Mouse (Mus musculus) heart, embryonic 15.5 days (tissue): ENCODE results near the gene Isy1. TPM values are rescaled to one million over a fixed set of nuclear protein-coding genes. Genes with fewer than 3 reads are reported as not detected.

Experiments
- ATAC-seq: fragments of 200-750 bp; cut with Nextera tagmentation; replicated peaks from 2 replicates; pipeline ENCODE4 v1.8.0; 2017; ENCODE audit warnings: low read depth, moderate TSS enrichment; ENCODE audit not compliant: insufficient number of reproducible peaks, insufficient read depth, low FRiP score
- H3K27ac ChIP-seq: fragments of 300-500 bp; sonication (generic); 2 replicates; pipeline ENCODE4 v1.5.1; 2015; ENCODE audit warnings: mild to moderate bottlenecking, inconsistent platforms
- H3K27me3 ChIP-seq: fragments of 300-500 bp; sonication (generic); 2 replicates; pipeline ENCODE4 v1.6.1; 2015; ENCODE audit warnings: inconsistent platforms
- H3K36me3 ChIP-seq: fragments of 300-500 bp; sonication (generic); 2 replicates; pipeline ENCODE4 v1.6.1; 2015; ENCODE audit warnings: mild to moderate bottlenecking, inconsistent platforms
- H3K4me1 ChIP-seq: fragments of 300-500 bp; sonication (generic); replicated peaks from 2 replicates; pipeline ENCODE4 v1.6.1; 2015; ENCODE audit warnings: inconsistent platforms
- H3K4me2 ChIP-seq: fragments of 300-500 bp; sonication (generic); 2 replicates; pipeline ENCODE4 v1.6.1; 2015; ENCODE audit warnings: inconsistent platforms, mild to moderate bottlenecking, moderate library complexity
- H3K4me3 ChIP-seq: fragments of 300-500 bp; sonication (generic); 2 replicates; pipeline ENCODE4 v1.5.1; 2015; ENCODE audit warnings: mild to moderate bottlenecking, inconsistent platforms
- H3K9ac ChIP-seq: fragments of 300-500 bp; sonication (generic); 2 replicates; pipeline ENCODE4 v1.6.1; 2015; ENCODE audit warnings: mild to moderate bottlenecking, inconsistent platforms
- H3K9me3 ChIP-seq: fragments of 300-500 bp; sonication (generic); replicated peaks from 2 replicates; pipeline ENCODE4 v1.6.1; 2016; ENCODE audit warnings: inconsistent platforms
- WGBS: fragments of 180-500 bp; shearing (Covaris S2); methylation state at CpG from one replicate; pipeline ENCODE4 v1.1.7; 2015; ENCODE audit warnings: mixed read lengths; 5-methylcytosine and 5-hydroxymethylcytosine counted together
- polyA plus RNA-seq: library from polyadenylated mRNA; unstranded; fragments of >200 nt; fragmentation: Nextera tagmentation; extraction: Ambion mirVana; gene quantifications from 2 replicates; pipeline ENCODE4 v1.2.1, GENCODE M21; 2015

The Isy1 gene
- polyA plus RNA-seq, 1 experiment from 2014 or later, result 22.9 TPM

DNA sequence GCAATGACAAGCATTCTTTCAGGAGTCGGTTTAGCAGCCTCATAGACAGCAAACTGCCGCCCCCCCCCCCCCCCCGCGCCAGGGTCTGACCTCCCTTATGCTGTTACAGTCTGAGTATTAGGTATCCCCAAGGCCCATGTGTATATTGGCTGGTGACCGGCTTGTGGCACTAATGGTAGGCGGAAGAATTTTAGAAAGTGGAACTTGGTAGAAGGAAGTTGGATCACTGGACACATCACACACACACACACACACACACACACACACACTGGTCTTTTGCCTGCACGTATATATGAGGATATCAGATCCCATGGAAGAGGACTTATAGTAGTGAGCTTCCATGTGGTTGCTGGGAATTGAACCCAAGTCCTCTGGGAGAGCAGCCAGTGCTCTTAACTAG lies 36.1 kb downstream of the Isy1 start:
- no peaks in the 10 kb centered on the region for H3K9me3 ChIP-seq
- WGBS, result 84% methylated on average over 7 of the region's 7 CpGs
- peaks cover 11% of the 10 kb centered on the region; the same call in 1 of the 2 replicates for H3K4me1 ChIP-seq
- H3K9ac ChIP-seq, result no peak overlapping the region
- no peaks in the 10 kb centered on the region for H3K27me3 ChIP-seq
- ATAC-seq, result no peak
- H3K4me3 ChIP-seq, result no peak overlapping the region
- no peaks in the 10 kb centered on the region for H3K36me3 ChIP-seq
- no peak overlapping the region for H3K4me2 ChIP-seq
- H3K27ac ChIP-seq, result no peak overlapping the region

- no peak overlapping the region for H3K9ac ChIP-seq
- no peaks in the 10 kb centered on the region for H3K36me3 ChIP-seq
- H3K27me3 ChIP-seq, result no peaks in the 10 kb centered on the region
- 0 out of 2 replicates have a peak, but pooled peaks cover 2% of the 10 kb centered on the region for H3K4me1 ChIP-seq
- H3K4me2 ChIP-seq, result no peak overlapping the region
- no peak for ATAC-seq
- no peak overlapping the region for H3K27ac ChIP-seq
- no peak overlapping the region for H3K4me3 ChIP-seq
- no peaks in the 10 kb centered on the region for H3K9me3 ChIP-seq
- WGBS, result 66% methylated on average over 6 of the region's 6 CpGs
These were observed 39.0 kb downstream of the Isy1 start for GRCm38 (mm10) chr6:87799576-87799975.

- Histone ChIP-seq H3K4me1 (0 out of 2 replicates have a peak, but pooled peaks cover 2% of the 10 kb centered on the region), H3K4me3 (no peak overlapping the region), H3K9ac (no peak overlapping the region), H3K9me3 (no peaks in the 10 kb centered on the region), H3K27ac (no peak overlapping the region), H3K36me3 (peaks cover 4% of the 10 kb centered on the region; the same call in 1 of the 2 replicates), H3K27me3 (no peaks in the 10 kb centered on the region), H3K4me2 (no peak overlapping the region)
- WGBS, result 45% methylated on average over 2 of the region's 2 CpGs
- ATAC-seq, result no peak
These were observed 41.3 kb downstream of the Isy1 start for GRCm38 (mm10) chr6:87797321-87797720.

GRCm38 (mm10) chr6:87796251-87796880 lies 42.2 kb downstream of the Isy1 start:
- Histone ChIP-seq H3K27ac (no peak overlapping the region), H3K27me3 (no peaks in the 10 kb centered on the region), H3K4me3 (no peak overlapping the region), H3K4me2 (no peak overlapping the region), H3K9ac (no peak overlapping the region), H3K9me3 (no peaks in the 10 kb centered on the region), H3K36me3 (peaks cover 10% of the 10 kb centered on the region; the same call in 1 of the 2 replicates), H3K4me1 (0 out of 2 replicates have a peak, but pooled peaks cover 2% of the 10 kb centered on the region)
- ATAC-seq, result no peak
- 80% methylated on average over 6 of the region's 6 CpGs for WGBS

DNA sequence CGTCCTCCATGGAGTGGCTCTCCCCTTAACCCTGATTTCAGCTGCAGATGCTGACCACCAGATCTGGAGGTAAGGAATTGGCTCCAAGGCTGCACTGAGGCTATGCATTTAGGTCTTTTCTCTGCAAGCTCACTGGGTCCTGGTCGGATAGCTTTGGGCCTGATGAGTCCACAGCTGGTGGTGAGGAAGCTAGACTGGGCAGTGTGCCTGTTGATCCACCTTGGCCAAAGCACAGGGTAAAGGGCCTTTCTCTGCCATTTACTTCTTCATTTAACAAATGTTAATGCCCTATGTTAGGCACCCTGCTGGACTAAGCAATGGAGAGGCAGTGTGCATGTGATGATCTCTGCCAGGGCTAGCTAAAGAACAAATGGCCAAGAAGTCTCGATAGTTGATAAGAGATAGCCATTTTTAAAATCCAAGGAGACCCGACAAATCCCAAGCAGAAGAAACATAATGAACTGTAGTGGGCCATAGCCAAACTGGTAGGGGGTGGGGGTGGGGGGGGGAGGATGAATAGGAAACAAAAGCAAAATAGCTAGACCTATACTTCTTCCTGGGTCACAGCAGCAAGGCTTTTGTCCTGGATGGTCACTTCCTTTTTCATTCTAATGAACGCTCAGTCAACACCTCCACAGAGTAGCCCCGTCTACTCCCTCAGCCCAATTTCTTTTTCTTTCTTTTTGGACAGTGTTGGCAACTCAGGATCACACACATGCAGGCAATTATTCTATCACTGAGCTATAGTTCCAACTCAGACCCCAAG lies 43.0 kb downstream of the Isy1 start:
- H3K4me3 ChIP-seq, result no peak overlapping the region
- no peak overlapping the region for H3K27ac ChIP-seq
- no peak overlapping the region for H3K4me2 ChIP-seq
- no peaks in the 10 kb centered on the region for H3K9me3 ChIP-seq
- H3K4me1 ChIP-seq, result peaks cover 9% of the 10 kb centered on the region; the same call in 1 of the 2 replicates
- H3K36me3 ChIP-seq, result peaks cover 10% of the 10 kb centered on the region; the same call in 1 of the 2 replicates
- H3K27me3 ChIP-seq, result no peaks in the 10 kb centered on the region
- WGBS, result 70% methylated on average over 6 of the region's 6 CpGs
- ATAC-seq, result no peak
- H3K9ac ChIP-seq, result no peak overlapping the region

DNA sequence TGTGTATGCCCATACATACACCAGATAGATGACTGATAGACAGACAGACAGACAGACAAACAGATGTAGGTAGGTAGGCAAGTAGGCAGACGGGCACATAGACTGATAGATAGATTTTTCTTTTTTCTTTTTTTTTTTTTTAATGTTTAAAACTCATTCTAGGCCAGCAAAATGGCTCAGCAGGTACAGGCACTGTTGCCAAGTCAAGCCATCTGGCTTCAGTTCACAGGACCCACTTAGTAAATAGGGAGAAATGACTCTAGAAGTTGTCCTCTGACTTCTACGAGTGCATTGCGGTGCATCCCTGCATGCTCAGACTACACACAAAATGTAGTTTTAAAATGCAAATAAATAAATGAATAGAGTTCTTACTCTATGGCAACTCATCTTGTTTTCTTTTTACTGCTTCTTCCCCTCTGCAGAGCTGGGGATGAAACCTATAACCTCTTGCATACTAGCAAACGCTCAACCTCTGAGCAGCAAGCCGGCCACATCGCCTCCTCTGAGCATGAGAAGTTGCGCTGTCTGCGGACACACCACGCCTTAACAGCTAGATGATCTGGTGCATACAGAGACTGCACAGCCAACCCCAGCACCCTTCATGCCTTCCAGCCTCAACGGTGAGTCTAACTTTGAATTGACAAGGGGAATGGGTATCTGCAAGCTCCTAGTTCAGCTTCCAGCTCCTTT lies 44.6 kb downstream of the Isy1 start:
- WGBS, result 89% methylated on average over 10 of the region's 10 CpGs
- Histone ChIP-seq H3K27me3 (no peaks in the 10 kb centered on the region), H3K9me3 (no peaks in the 10 kb centered on the region), H3K4me3 (no peak overlapping the region), H3K27ac (no peak overlapping the region), H3K36me3 (peaks cover 10% of the 10 kb centered on the region; the same call in 1 of the 2 replicates), H3K4me1 (peaks cover 20% of the 10 kb centered on the region), H3K9ac (no peak overlapping the region), H3K4me2 (no peak overlapping the region)
- no peak for ATAC-seq

GRCm38 (mm10) chr6:87791826-87792225 lies 46.8 kb downstream of the Isy1 start:
- Histone ChIP-seq H3K4me2 (no peak overlapping the region), H3K27me3 (no peaks in the 10 kb centered on the region), H3K9ac (no peak overlapping the region), H3K9me3 (no peaks in the 10 kb centered on the region), H3K36me3 (peaks cover 10% of the 10 kb centered on the region; the same call in 1 of the 2 replicates), H3K4me3 (no peak overlapping the region), H3K4me1 (peaks cover 25% of the 10 kb centered on the region), H3K27ac (no peak overlapping the region)
- WGBS, result 91% methylated on average over 5 of the region's 5 CpGs
- ATAC-seq, result no peak

DNA sequence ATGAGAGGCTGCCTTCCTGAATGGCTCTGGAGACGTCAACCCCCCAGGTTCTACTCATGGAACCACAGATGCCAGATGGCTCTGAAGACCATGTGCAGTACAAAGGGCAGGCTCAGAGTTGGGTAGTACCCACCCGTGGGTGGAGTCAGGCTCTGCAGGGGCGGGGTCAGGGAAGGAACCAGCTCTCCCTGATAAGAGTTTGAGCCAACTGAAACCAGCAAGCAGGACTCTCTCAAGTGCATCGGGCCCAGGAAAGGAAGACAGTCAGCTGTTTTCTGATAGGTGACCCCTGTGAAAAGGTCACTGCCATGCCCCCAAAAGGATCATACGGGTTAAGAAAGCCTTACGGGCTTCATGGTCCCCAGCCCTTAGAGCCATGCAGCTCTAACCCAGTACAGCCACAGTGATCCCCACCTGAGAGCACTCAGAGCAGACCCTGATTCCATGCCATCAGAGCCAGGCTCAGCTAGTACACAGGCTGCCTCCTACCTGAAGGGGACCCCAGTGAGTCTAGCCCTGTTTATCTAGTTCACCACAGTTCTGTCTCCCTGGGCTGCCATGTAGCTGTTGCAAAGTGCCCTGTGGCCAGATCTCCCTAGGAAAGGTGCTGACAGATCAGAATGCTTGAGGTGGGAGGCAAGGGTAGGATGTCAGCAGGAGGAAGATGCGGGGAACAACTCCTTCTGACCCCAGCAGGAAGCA lies 47.7 kb downstream of the Isy1 start:
- Histone ChIP-seq H3K9ac (no peak overlapping the region), H3K9me3 (no peaks in the 10 kb centered on the region), H3K4me2 (no peak overlapping the region), H3K27ac (no peak overlapping the region), H3K4me1 (peaks cover 23% of the 10 kb centered on the region), H3K36me3 (peaks cover 10% of the 10 kb centered on the region; the same call in 1 of the 2 replicates), H3K27me3 (no peaks in the 10 kb centered on the region), H3K4me3 (no peak overlapping the region)
- ATAC-seq, result no peak
- 56% methylated on average over 7 of the region's 7 CpGs for WGBS

DNA sequence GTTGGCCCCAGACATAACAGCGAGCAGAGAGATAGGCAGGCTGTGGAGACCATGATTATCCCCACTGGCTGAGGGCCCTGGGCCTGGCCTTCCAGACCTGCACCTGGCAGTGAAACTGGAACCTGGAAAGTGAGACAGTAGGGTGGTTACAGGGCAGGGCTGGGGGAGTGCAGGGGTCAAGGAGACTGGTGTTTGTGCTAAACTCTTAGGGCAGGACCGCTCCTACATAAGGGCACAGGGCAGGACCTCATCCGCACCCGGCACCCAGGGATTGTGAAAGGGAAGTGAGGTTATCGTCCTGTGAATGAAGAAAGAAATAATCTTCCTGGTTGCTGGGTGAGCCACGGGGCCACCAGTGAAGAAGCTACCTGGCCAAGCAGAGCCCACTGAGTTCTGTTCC lies 48.8 kb downstream of the Isy1 start:
- 89% methylated on average over 6 of the region's 6 CpGs for WGBS
- Histone ChIP-seq H3K9ac (no peak overlapping the region), H3K27ac (peak overlapping the region; percentile 64)

GRCm38 (mm10) chr6:87788896-87789587 lies 49.6 kb downstream of the Isy1 start:
- Histone ChIP-seq H3K4me1 (peaks cover 23% of the 10 kb centered on the region), H3K27ac (peak overlapping the region; percentile 64), H3K9me3 (no peaks in the 10 kb centered on the region), H3K4me3 (no peak overlapping the region), H3K4me2 (no peak overlapping the region), H3K9ac (no peak overlapping the region), H3K36me3 (peaks cover 10% of the 10 kb centered on the region; the same call in 1 of the 2 replicates), H3K27me3 (no peaks in the 10 kb centered on the region)
- ATAC-seq, result peak; percentile 41; the same call in 1 of the 2 replicates
- WGBS, result 36% methylated on average over 5 of the region's 5 CpGs

More for the DNA sequence above, 48.8 kb downstream of the Isy1 start:
- Histone ChIP-seq H3K4me2 (no peak overlapping the region), H3K36me3 (peaks cover 10% of the 10 kb centered on the region; the same call in 1 of the 2 replicates), H3K4me3 (no peak overlapping the region), H3K27me3 (no peaks in the 10 kb centered on the region), H3K4me1 (peaks cover 23% of the 10 kb centered on the region), H3K9me3 (no peaks in the 10 kb centered on the region)
- no peak for ATAC-seq
